Mouse (Mus musculus): ENCODE results near the gene Pdyn.

- TF ChIP-seq CTCF (conservative IDR thresholded peaks at IDR 0.05; ENCODE audit: low read length), result no peak
- TF ChIP-seq NANOG (IDR thresholded peaks at IDR 0.05; ENCODE audit: borderline replicate concordance, low read length), result no peak
Measured at GRCm38 (mm10) chr2:129686908-129687307, 12.7 kb downstream of the Pdyn start.

All from E14TG2a.4 (cell line).